Mouse (Mus musculus) myocyte (in vitro differentiated cells): Measurements from ENCODE around the gene Cep295.

Source experiments
- CEBPB ChIP-seq: IDR thresholded peaks from 2 replicates; pipeline ENCODE4 v1.6.1; 2011; ENCODE audit warnings: mild to moderate bottlenecking, moderate library complexity; ENCODE audit not compliant: poor library complexity, insufficient read depth, severe bottlenecking
- MAX ChIP-seq: IDR thresholded peaks from one replicate; pipeline ENCODE4 v1.6.1; 2011; ENCODE audit warnings: low read depth, mild to moderate bottlenecking, control low read depth
- USF1 ChIP-seq: IDR thresholded peaks from one replicate; pipeline ENCODE4 v1.6.1; 2011; ENCODE audit warnings: low read depth, mild to moderate bottlenecking, control low read depth, moderate library complexity

- TF ChIP-seq CEBPB (no peak), MAX (no peak), USF1 (no peak)
Observed at GRCm38 (mm10) chr9:15397591-15397990, 40.0 kb upstream of the Cep295 start.
